Mouse (Mus musculus) ovary, postnatal 10 days (tissue): ENCODE results near the gene Cct6b.
"Not testable (repeated sequence)": the region's sequence is repeated elsewhere in the genome, so short reads cannot be mapped to it uniquely, and the experiment has no call there.

Source experiments
- DNase-seq: peaks from one replicate; pipeline ENCODE4 v3.0.0; 2022; ENCODE audit warnings: low spot score

The Cct6b gene

DNA sequence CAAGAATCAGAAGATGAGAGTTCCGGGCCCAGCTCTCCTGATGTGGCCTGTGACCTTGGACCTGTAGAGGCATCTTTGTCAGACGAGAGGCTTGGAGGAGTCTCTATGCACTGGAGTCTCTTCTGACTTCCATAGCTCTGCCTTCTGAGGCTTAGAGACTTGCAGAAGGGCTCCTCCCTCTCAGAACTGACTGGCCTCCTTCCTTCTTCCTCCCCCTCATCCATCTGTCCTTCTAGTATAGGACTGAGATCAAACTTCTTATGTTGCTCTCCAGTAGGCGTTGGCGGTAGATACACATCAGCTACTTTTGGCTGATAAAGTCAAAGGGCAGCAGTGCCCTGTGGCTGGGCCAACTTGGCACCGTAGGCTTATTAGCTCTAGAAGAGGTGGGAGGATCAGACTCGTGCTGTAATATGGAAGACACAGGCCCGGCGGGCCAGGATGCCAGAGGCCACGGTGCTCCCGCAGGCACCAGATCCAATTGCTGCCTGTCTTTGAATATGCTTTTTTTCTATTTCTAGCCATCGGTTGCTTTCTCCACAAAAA, 64.2 kb downstream of the Cct6b start:
- no peak for DNase-seq

DNA sequence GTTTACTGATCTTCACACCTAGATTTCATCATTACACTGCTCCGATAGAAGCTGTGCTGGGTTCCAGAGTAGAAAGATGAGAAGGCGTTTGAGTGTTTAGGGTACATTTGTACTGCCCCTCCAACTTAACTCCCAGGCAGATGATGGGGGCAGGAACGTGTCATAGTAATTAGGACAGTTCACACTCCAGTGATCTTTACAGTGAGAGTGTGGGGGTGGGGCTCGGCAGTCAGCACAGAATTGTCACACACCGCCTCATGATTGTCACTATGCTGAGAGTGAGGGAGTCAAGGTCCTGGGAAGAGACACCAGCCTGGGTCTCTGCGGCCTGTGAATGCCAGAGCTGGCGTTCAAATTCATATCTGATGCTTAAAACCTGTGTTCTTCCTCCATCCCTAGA, 68.2 kb downstream of the Cct6b start:
- no peak for DNase-seq

DNA sequence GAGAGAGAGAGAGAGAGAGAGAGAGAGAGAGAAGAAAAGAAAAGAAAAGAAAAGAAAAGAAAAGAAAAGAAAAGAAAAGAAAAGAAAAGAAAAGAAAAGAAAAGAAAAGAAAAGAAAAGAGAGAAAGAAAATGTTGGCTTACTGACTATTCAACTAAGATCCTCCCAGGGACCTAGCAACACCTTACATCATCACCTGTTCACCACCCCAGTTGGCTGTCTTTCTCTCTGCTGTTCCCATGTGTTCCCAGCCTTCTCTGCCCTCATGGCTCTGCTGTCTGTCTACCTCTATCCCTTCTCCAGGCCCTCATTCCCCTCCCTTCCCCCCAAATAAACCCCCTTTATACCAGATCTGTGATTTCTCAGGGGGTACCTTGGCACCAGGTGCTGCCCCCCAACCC, 69.2 kb downstream of the Cct6b start:
- not testable (repeated sequence) for DNase-seq

DNA sequence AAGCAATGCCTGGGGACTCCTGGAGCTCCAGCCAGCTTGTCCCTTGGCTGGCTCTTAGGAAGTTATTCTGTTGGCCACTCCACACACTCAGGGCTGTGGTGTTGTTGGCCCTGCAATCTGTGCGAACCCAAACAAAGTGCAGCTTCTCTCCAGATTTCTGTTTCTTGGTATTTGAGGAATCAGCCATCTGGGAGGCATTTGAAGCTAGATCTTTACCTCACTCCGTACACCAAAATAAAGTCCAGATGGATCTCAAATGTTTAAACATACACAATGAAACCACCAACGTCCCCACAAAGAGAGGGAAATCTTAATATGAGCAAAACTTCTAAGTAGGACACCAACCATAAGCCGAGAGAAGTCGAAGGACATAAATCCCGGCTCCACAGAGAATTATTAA, 71.5 kb downstream of the Cct6b start:
- no peak for DNase-seq

DNA sequence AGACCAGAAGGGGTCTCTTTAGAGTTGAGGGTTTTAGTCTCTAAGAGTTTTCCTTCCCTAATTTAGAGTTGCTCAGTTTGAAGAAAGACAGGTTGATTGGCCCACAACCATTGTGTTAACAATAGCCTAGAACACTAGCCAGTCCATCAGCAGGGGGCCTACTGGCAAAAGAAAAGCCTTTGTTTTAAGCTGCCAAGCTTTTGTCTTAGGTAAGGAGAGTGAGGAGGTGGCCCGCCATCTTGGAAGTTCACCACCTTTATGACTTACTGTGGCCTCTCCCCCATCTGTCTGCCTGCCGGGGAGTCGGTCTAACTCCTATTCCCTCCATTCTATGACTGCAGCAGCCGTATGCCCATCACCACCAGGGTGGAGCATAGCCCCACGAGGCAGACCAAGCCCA, 73.6 kb downstream of the Cct6b start:
- DNase-seq: no peak

DNA sequence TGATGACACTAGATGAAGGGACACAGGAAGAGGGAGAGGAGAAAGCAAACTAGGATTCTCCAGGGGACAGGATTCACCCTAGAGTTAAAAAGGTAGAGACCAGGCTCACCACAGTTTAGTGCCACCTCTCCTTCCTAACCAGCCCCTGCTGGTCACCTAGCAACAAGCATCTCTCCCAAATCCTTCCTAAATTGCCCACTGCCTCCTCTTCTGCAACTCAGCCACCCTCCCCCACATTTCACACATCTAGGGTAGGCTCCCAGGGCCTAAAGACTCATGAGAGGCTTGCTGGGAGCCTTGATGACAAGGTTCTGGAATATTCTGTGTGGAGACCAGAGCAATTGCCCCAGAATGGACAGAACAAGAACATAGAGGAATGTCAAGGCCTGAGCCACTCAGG, 76.5 kb downstream of the Cct6b start:
- DNase-seq: no peak

DNA sequence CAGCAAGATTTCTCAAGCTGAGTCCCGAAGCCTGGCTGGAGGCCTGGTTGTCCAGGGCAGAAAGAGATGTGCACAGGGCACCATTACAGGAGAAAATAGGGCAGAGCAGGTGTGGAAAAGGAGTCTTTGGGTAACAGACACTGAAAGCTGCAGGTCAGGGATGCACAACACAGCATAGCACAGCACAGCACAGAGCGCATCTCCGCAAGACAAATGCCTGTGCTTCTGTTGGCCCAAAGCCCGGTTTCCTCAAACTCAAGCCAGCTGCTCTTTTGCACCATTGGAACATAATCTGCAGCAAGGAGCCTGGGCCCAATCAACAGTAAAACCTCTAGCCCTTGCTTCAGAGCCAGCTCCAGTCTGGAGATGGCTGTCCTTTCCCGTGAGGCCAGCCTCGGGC, 79.4 kb downstream of the Cct6b start:
- peak; percentile 42 for DNase-seq

DNA sequence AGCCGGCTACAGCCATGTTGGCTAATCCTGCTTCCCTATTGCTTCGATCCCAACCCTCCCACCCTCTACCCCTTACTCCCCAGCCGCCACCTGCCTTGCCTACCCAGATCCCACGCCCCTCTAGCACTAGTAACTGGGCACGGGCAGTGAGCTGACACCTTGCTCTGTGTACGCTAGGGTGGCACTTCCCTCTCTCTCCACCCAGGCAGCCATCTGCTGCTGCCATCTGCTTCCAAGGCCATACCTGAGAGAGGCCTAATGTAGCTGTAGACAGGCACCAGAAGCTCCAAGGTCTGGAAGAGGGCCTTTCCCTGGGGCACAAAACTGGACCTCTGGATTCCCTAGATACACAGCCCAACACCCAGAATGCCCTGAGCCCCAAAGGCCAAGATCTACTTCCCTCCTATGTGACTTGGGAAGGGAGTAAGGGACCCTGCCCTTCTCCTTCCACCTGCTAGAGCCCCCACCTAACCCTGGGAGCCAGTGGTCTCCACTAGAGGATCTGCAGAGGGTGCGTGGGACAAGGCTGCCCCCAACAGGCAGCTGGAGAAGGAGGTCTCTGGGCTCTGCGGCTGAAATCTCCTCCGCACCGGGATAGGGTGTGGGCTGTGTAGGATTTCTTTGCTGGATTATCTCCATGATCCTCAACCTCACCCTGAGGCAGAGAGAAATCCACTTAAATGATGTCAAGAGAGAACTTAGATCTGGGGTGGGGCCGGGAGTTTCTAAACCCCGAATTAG, 80.2 kb downstream of the Cct6b start:
- no peak for DNase-seq

DNA sequence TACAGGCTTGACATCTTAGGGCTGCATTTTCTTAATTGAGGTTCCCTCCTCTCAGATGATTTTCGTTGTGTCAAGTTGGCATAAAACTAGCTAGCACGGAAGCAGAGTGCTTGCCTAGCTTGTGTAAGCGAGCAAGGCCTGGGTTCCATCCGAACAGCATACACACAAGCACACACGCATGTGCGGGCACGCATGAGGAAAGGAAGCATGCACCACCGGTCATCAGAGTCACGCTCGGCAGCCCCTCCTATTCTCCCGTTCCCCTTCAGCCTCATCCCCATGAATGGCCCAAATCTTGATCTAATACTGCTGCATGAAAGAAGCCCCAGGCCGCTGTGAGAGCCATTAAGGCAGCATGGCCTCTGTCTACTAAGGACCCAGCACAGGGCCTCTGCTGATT, 85.6 kb downstream of the Cct6b start:
- no peak for DNase-seq
